Mouse (Mus musculus) hindbrain, embryonic 12.5 days (tissue): ENCODE data around the gene Pmfbp1. TPM values are rescaled to one million over a fixed set of nuclear protein-coding genes. Genes with fewer than 3 reads are reported as not detected.

Experiments
- ATAC-seq: fragments of 200-750 bp; cut with Nextera tagmentation; 2 replicates; pipeline ENCODE4 v1.8.0; 2017; ENCODE audit warnings: moderate TSS enrichment; ENCODE audit not compliant: low FRiP score
- H3K27ac ChIP-seq: fragments of 300-500 bp; sonication (generic); 2 replicates; pipeline ENCODE4 v1.5.1; 2016; ENCODE audit warnings: mild to moderate bottlenecking
- H3K27me3 ChIP-seq: fragments of 300-500 bp; sonication (generic); 2 replicates; pipeline ENCODE4 v1.6.1; 2016; ENCODE audit warnings: mild to moderate bottlenecking
- H3K36me3 ChIP-seq: fragments of 300-500 bp; sonication (generic); 2 replicates; pipeline ENCODE4 v1.6.1; 2016; ENCODE audit warnings: mild to moderate bottlenecking
- H3K4me1 ChIP-seq: fragments of 300-500 bp; sonication (generic); 2 replicates; pipeline ENCODE4 v1.6.1; 2016
- H3K4me2 ChIP-seq: fragments of 300-500 bp; sonication (generic); replicated peaks from 2 replicates; pipeline ENCODE4 v1.6.1; 2016; ENCODE audit warnings: mild to moderate bottlenecking
- H3K4me3 ChIP-seq: fragments of 300-500 bp; sonication (generic); 2 replicates; pipeline ENCODE4 v1.5.1; 2016; ENCODE audit warnings: mild to moderate bottlenecking
- H3K9ac ChIP-seq: fragments of 300-500 bp; sonication (generic); 2 replicates; pipeline ENCODE4 v1.6.1; 2016; ENCODE audit warnings: mild to moderate bottlenecking, moderate library complexity
- H3K9me3 ChIP-seq: fragments of 300-500 bp; sonication (generic); replicated peaks from 2 replicates; pipeline ENCODE4 v1.6.1; 2016; ENCODE audit warnings: mild to moderate bottlenecking
- WGBS: fragments of 180-500 bp; shearing (Covaris S2); methylation state at CpG from one replicate; pipeline ENCODE4 v1.1.7; 2016; 5-methylcytosine and 5-hydroxymethylcytosine counted together
- polyA plus RNA-seq: library from polyadenylated mRNA; unstranded; fragments of >200 nt; fragmentation: Nextera tagmentation; extraction: Ambion mirVana; gene quantifications from 2 replicates; pipeline ENCODE4 v1.2.1, GENCODE M21; 2016

Gene Pmfbp1
- polyA plus RNA-seq, 1 experiment from 2014 or later: 3.3 TPM

- Histone ChIP-seq H3K36me3 (no peaks in the 10 kb centered on the region), H3K27ac (no peak overlapping the region), H3K9ac (no peak overlapping the region), H3K27me3 (no peaks in the 10 kb centered on the region), H3K9me3 (no peaks in the 10 kb centered on the region), H3K4me3 (no peak overlapping the region), H3K4me1 (no peaks in the 10 kb centered on the region), H3K4me2 (no peak overlapping the region)
- 87% methylated on average over 5 of the region's 5 CpGs for WGBS
- no peak for ATAC-seq
These were observed 11.7 kb downstream of the Pmfbp1 start for GRCm38 (mm10) chr8:109505560-109505959.

- 77% methylated on average over 2 of the region's 2 CpGs for WGBS
- H3K4me2 ChIP-seq: no peak overlapping the region
These were observed 30.2 kb downstream of the Pmfbp1 start for GRCm38 (mm10) chr8:109524008-109524407.

GRCm38 (mm10) chr8:109535140-109535990, 41.5 kb downstream of the Pmfbp1 start:
- H3K4me1 ChIP-seq: peaks cover 5% of the 10 kb centered on the region; the same call in 1 of the 2 replicates
- no peak overlapping the region for H3K9ac ChIP-seq
- no peak overlapping the region for H3K4me2 ChIP-seq
- H3K36me3 ChIP-seq: no peaks in the 10 kb centered on the region
- no peak for ATAC-seq
- H3K4me3 ChIP-seq: no peak overlapping the region
- no peaks in the 10 kb centered on the region for H3K9me3 ChIP-seq
- no peak overlapping the region for H3K27ac ChIP-seq
- WGBS: 90% methylated on average over 19 of the region's 19 CpGs
- H3K27me3 ChIP-seq: no peaks in the 10 kb centered on the region

More at GRCm38 (mm10) chr8:109524008-109524407, 30.2 kb downstream of the Pmfbp1 start:
- no peaks in the 10 kb centered on the region for H3K36me3 ChIP-seq
- H3K4me3 ChIP-seq: no peak overlapping the region
- ATAC-seq: no peak
- no peaks in the 10 kb centered on the region for H3K27me3 ChIP-seq
- H3K9ac ChIP-seq: no peak overlapping the region
- no peak overlapping the region for H3K27ac ChIP-seq
- no peaks in the 10 kb centered on the region for H3K4me1 ChIP-seq
- H3K9me3 ChIP-seq: no peaks in the 10 kb centered on the region

- H3K4me1 ChIP-seq: peaks cover 5% of the 10 kb centered on the region; the same call in 1 of the 2 replicates
- peak overlapping the region; percentile 32; the same call in 1 of the 2 replicates for H3K4me2 ChIP-seq
- H3K9ac ChIP-seq: no peak overlapping the region; the same call in 1 of the 2 replicates
- peak overlapping the region; percentile 67; the same call in 1 of the 2 replicates for H3K27ac ChIP-seq
- no peaks in the 10 kb centered on the region for H3K36me3 ChIP-seq
- no peak overlapping the region for H3K4me3 ChIP-seq
- H3K9me3 ChIP-seq: no peaks in the 10 kb centered on the region
- no peaks in the 10 kb centered on the region for H3K27me3 ChIP-seq
- ATAC-seq: peak; percentile 67
- 7% methylated on average over 5 of the region's 5 CpGs for WGBS
These were observed 42.9 kb downstream of the Pmfbp1 start for GRCm38 (mm10) chr8:109536703-109537102.

GRCm38 (mm10) chr8:109542165-109542564, 48.3 kb downstream of the Pmfbp1 start:
- H3K27me3 ChIP-seq: no peaks in the 10 kb centered on the region
- H3K4me3 ChIP-seq: no peak overlapping the region
- H3K27ac ChIP-seq: no peak overlapping the region
- 75% methylated on average over 5 of the region's 5 CpGs for WGBS
- H3K9me3 ChIP-seq: no peaks in the 10 kb centered on the region
- peaks cover 15% of the 10 kb centered on the region for H3K36me3 ChIP-seq
- no peak overlapping the region for H3K9ac ChIP-seq
- no peak overlapping the region for H3K4me2 ChIP-seq
- H3K4me1 ChIP-seq: no peaks in the 10 kb centered on the region
- ATAC-seq: no peak

GRCm38 (mm10) chr8:109542748-109543519, 49.1 kb downstream of the Pmfbp1 start:
- WGBS: 82% methylated on average over 8 of the region's 8 CpGs
- H3K36me3 ChIP-seq: peaks cover 22% of the 10 kb centered on the region

GRCm38 (mm10) chr8:109544049-109544448, 50.2 kb downstream of the Pmfbp1 start:
- Histone ChIP-seq H3K36me3 (peaks cover 34% of the 10 kb centered on the region), H3K4me3 (no peak overlapping the region), H3K27ac (no peak overlapping the region), H3K4me2 (no peak overlapping the region), H3K9me3 (no peaks in the 10 kb centered on the region), H3K4me1 (no peaks in the 10 kb centered on the region), H3K9ac (no peak overlapping the region), H3K27me3 (no peaks in the 10 kb centered on the region)
- 34% methylated on average over 3 of the region's 3 CpGs for WGBS
- ATAC-seq: no peak

More at GRCm38 (mm10) chr8:109542748-109543519, 49.1 kb downstream of the Pmfbp1 start:
- Histone ChIP-seq H3K9me3 (no peaks in the 10 kb centered on the region), H3K27ac (no peak overlapping the region), H3K4me1 (no peaks in the 10 kb centered on the region), H3K27me3 (no peaks in the 10 kb centered on the region), H3K9ac (no peak overlapping the region), H3K4me3 (no peak overlapping the region), H3K4me2 (no peak overlapping the region)
- no peak for ATAC-seq

GRCm38 (mm10) chr8:109551663-109552062, 57.8 kb downstream of the Pmfbp1 start:
- no peak overlapping the region for H3K4me2 ChIP-seq
- H3K27ac ChIP-seq: no peak overlapping the region
- H3K9me3 ChIP-seq: no peaks in the 10 kb centered on the region
- no peaks in the 10 kb centered on the region for H3K27me3 ChIP-seq
- H3K4me1 ChIP-seq: no peaks in the 10 kb centered on the region
- H3K9ac ChIP-seq: no peak overlapping the region
- H3K36me3 ChIP-seq: peaks cover 99% of the 10 kb centered on the region
- WGBS: 44% methylated on average over 3 of the region's 3 CpGs
- H3K4me3 ChIP-seq: no peak overlapping the region
- ATAC-seq: no peak

- peaks cover 39% of the 10 kb centered on the region for H3K36me3 ChIP-seq
- H3K9me3 ChIP-seq: no peaks in the 10 kb centered on the region
- no peak overlapping the region for H3K27ac ChIP-seq
- H3K27me3 ChIP-seq: no peaks in the 10 kb centered on the region
- peak overlapping the region; percentile 78; the same call in 1 of the 2 replicates for H3K4me2 ChIP-seq
- 90% methylated on average over 2 of the region's 2 CpGs for WGBS
- peaks cover 17% of the 10 kb centered on the region for H3K4me1 ChIP-seq
- ATAC-seq: no peak
- H3K9ac ChIP-seq: no peak overlapping the region
- H3K4me3 ChIP-seq: no peak overlapping the region
These were observed 70.1 kb downstream of the Pmfbp1 start for GRCm38 (mm10) chr8:109563881-109564280.

GRCm38 (mm10) chr8:109564766-109565165, 70.9 kb downstream of the Pmfbp1 start:
- H3K27me3 ChIP-seq: no peaks in the 10 kb centered on the region
- H3K27ac ChIP-seq: peak overlapping the region; percentile 84
- no peaks in the 10 kb centered on the region for H3K9me3 ChIP-seq
- H3K4me1 ChIP-seq: peaks cover 17% of the 10 kb centered on the region
- peak overlapping the region; percentile 90 for H3K9ac ChIP-seq
- peak overlapping the region; percentile 76 for H3K4me3 ChIP-seq
- whole genome bisulfite sequencing: 4% methylated on average over 10 of the region's 10 CpGs
- H3K36me3 ChIP-seq: peaks cover 37% of the 10 kb centered on the region
- peak overlapping the region; percentile 78 for H3K4me2 ChIP-seq
- no peak for ATAC-seq

- peaks cover 37% of the 10 kb centered on the region for H3K36me3 ChIP-seq
- H3K9me3 ChIP-seq: no peaks in the 10 kb centered on the region
- H3K27me3 ChIP-seq: no peaks in the 10 kb centered on the region
- peak within 1 kb of the TSS; percentile 84 for H3K27ac ChIP-seq
- H3K4me1 ChIP-seq: peaks cover 17% of the 10 kb centered on the region
- peak; percentile 100 for ATAC-seq
- peak within 1 kb of the TSS; percentile 90 for H3K9ac ChIP-seq
- peak within 1 kb of the TSS; percentile 78 for H3K4me2 ChIP-seq
- WGBS: under 1% methylated on average over 52 of the region's 52 CpGs
- peak within 1 kb of the TSS; percentile 76 for H3K4me3 ChIP-seq
These were observed 71.9 kb downstream of the Pmfbp1 start, which contains the start of the genes Dhx38 and Txnl4b for GRCm38 (mm10) chr8:109565498-109566333. Gene Dhx38 (minus strand): TSS chr8:109565861. Gene Txnl4b (plus strand): TSS chr8:109565892.
